Mouse (Mus musculus) heart, embryonic 11.5 days (tissue): ENCODE measurements at regions not wholly inside any gene's neighbourhood (a gene's known extent, or its start where the extent isn't known, plus 50 kb on each side); places are given as distances from the start of the nearest gene placed in this dataset.

Source experiments
- ATAC-seq: fragments of 200-750 bp; cut with Nextera tagmentation; replicated peaks from 2 replicates; pipeline ENCODE4 v1.8.0; 2017; ENCODE audit warnings: moderate library complexity; ENCODE audit not compliant: insufficient number of reproducible peaks, low FRiP score, low TSS enrichment
- H3K27ac ChIP-seq: fragments of 300-500 bp; sonication (generic); 2 replicates; pipeline ENCODE4 v1.5.1; 2014; ENCODE audit warnings: mild to moderate bottlenecking, low read depth, low read length
- H3K27me3 ChIP-seq: fragments of 300-500 bp; sonication (generic); 2 replicates; pipeline ENCODE4 v1.6.1; 2014; ENCODE audit warnings: mild to moderate bottlenecking, low read length, mixed read lengths; ENCODE audit not compliant: control insufficient read depth, insufficient read depth
- H3K36me3 ChIP-seq: fragments of 300-500 bp; sonication (generic); 2 replicates; pipeline ENCODE4 v1.6.1; 2014; ENCODE audit warnings: mild to moderate bottlenecking, low read length, moderate library complexity, mixed read lengths; ENCODE audit not compliant: control insufficient read depth, insufficient read depth
- H3K4me1 ChIP-seq: fragments of 300-500 bp; sonication (generic); 2 replicates; pipeline ENCODE4 v1.6.1; 2014; ENCODE audit warnings: low read length; ENCODE audit not compliant: control insufficient read depth, insufficient read depth
- H3K4me2 ChIP-seq: fragments of 300-500 bp; sonication (generic); 2 replicates; pipeline ENCODE4 v1.6.1; 2014; ENCODE audit warnings: mild to moderate bottlenecking, moderate library complexity
- H3K4me3 ChIP-seq: fragments of 300-500 bp; sonication (generic); 2 replicates; pipeline ENCODE4 v1.5.1; 2014; ENCODE audit warnings: low read depth, low read length
- H3K9ac ChIP-seq: fragments of 300-500 bp; sonication (generic); 2 replicates; pipeline ENCODE4 v1.6.1; 2014; ENCODE audit warnings: mild to moderate bottlenecking, low read depth, low read length, moderate library complexity
- H3K9me3 ChIP-seq: fragments of 300-500 bp; sonication (generic); replicated peaks from 2 replicates; pipeline ENCODE4 v1.6.1; 2016; ENCODE audit warnings: low read length; ENCODE audit not compliant: control insufficient read depth
- WGBS: fragments of 180-500 bp; shearing (Covaris S2); extraction: QIAGEN DNeasy Blood & Tissue Kit; methylation state at CpG from one replicate; pipeline ENCODE4 v1.1.7; 2014; ENCODE audit not compliant: insufficient replicate concordance; 5-methylcytosine and 5-hydroxymethylcytosine counted together

DNA sequence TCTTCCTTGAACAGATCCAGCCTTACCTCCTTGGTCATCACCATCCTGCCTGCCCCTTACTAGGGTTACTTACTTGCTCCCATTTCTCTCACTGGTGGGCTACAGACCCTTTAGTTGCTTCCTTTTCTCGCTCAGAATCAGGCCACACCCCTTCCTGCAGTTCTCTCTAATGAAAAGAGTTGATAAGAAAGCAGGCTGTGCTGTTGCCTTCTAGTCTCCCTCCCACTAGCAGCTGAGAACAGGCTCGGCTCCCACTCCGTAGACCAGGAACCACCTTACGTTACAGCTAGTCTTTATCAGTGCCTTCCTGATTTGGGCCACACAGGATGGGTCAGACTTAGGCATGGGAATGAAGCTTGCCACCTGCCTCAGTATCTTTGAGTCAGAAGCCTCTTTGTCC, 117.3 kb upstream of the Azi2 start:
- WGBS, result 10% methylated on average over 4 of the region's 4 CpGs
- Histone ChIP-seq H3K4me3 (no peak overlapping the region), H3K9me3 (no peaks in the 10 kb centered on the region)

DNA sequence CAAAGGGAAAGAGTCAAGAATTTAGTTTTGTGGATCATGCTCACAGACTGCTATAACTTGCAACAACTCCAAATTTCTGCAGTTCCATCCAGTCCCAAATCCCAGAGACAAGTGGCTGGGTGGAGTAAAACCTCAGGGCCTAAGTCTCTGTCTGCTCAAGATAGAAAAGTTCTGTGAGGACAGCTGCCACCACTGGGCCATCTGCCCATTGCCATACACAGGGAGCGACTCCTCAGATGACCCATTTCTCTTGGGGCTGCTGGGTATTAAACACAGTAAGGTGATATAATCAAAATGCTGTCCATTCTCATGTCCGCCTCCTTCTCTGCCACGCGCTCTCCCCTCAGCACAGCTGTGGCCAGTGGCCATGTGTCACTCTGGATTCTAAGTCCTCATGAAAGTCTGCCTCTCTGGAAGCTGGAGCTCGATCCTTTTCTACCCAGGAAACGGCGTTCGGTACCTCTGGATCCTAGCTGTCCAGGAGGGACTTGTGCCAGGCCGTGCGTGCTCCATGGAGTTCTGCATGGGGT, 132.3 kb upstream of the Azi2 start:
- Histone ChIP-seq H3K4me3 (no peak overlapping the region), H3K9me3 (no peaks in the 10 kb centered on the region), H3K4me1 (no peaks in the 10 kb centered on the region), H3K36me3 (no peaks in the 10 kb centered on the region), H3K27ac (no peak overlapping the region), H3K9ac (no peak overlapping the region), H3K27me3 (no peaks in the 10 kb centered on the region), H3K4me2 (no peak overlapping the region)
- ATAC-seq, result no peak
- WGBS, result 92% methylated on average over 10 of the region's 10 CpGs

More for the DNA sequence above, 117.3 kb upstream of the Azi2 start:
- Histone ChIP-seq H3K27ac (no peak overlapping the region), H3K9ac (0 out of 2 replicates have a peak overlapping the region, but pooled peaks have one; percentile 16), H3K27me3 (no peaks in the 10 kb centered on the region), H3K36me3 (no peaks in the 10 kb centered on the region), H3K4me2 (peak overlapping the region; percentile 56), H3K4me1 (0 out of 2 replicates have a peak, but pooled peaks cover 3% of the 10 kb centered on the region)
- ATAC-seq, result no peak

DNA sequence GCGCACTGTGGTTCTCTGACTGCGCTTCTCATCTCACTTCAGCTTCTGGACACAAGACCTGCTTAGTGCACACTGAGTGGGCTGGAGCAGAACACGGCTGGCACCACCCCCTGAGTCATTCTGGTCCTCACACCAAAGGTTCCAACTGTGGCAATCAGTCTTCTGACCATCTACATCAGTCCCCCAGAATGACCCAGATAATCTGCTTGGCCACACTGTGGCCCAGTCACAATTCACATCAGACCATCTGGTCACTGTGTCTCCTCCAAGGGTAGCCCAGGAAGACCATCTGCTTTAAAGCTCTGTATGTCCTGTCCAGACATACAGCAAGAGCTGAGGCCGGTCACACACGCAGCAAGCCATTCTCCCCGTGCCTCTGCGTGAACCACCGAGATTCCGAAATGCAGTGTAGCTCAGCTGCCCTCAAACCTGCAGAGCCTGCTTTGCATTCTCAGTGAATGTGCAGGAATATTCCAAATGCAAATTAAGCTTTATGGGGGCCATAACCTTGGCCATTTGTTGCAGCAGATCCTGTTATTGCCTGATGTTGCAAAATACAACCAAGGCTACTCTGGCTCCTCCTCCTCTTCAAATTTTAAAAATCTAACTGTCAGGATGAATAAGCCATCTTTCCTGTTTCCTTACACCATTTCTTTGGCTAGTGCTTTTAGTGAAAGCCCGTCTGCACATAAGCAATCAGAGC, 135.1 kb upstream of the Azi2 start:
- WGBS, result 85% methylated on average over 10 of the region's 10 CpGs
- ATAC-seq, result no peak
- H3K4me3 ChIP-seq, result no peak overlapping the region

DNA sequence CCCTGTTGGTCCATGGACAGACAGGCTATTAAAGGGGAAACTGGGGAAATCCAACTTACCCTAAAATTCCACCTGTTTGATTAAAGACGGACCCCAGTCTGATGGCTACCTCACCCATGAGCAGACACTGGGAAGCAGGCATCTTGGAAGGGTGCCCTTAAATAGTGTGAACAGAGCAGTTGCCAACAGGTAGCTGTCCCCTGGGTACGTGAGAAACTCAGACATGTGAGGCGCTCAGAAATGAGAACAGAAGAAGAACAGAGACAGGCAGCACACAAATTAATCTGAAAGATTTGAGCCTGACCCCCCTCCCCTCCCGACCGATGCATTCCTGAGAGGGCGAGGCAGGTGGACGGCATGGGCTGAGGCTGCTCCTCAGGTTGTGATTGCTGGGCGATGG, 135.7 kb upstream of the Azi2 start:
- H3K9ac ChIP-seq, result no peak overlapping the region
- 88% methylated on average over 8 of the region's 8 CpGs for WGBS
- H3K27ac ChIP-seq, result no peak overlapping the region
- peaks cover 4% of the 10 kb centered on the region; the same call in 1 of the 2 replicates for H3K4me1 ChIP-seq
- no peaks in the 10 kb centered on the region for H3K27me3 ChIP-seq
- no peaks in the 10 kb centered on the region for H3K36me3 ChIP-seq
- no peaks in the 10 kb centered on the region for H3K9me3 ChIP-seq
- no peak overlapping the region for H3K4me3 ChIP-seq
- no peak for ATAC-seq
- no peak overlapping the region for H3K4me2 ChIP-seq

More for the DNA sequence above, 135.1 kb upstream of the Azi2 start:
- no peaks in the 10 kb centered on the region for H3K9me3 ChIP-seq
- no peaks in the 10 kb centered on the region for H3K36me3 ChIP-seq
- no peak overlapping the region for H3K27ac ChIP-seq
- no peak overlapping the region for H3K9ac ChIP-seq
- H3K4me1 ChIP-seq, result peaks cover 4% of the 10 kb centered on the region; the same call in 1 of the 2 replicates
- no peak overlapping the region for H3K4me2 ChIP-seq
- no peaks in the 10 kb centered on the region for H3K27me3 ChIP-seq

DNA sequence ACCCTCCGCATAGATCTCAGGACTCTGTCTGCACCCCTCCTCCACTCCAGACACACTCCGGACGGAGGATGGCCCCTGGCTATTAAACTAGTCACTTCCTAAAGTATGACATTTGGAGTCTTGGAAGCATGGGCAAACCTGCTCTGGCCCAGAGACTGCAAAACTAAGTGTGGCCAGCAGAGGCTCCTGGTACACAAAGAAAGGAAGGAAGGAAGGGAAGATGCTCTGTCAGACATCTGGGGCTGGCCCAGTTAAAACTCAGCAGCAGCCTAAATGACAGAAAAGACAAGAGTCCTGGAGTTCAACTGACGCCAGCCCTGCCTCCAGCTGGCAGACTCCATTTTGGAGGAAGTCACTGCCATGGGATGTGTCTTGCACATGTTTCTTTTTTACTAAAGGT, 137.3 kb upstream of the Azi2 start:
- no peaks in the 10 kb centered on the region for H3K9me3 ChIP-seq
- H3K4me1 ChIP-seq, result peaks cover 4% of the 10 kb centered on the region; the same call in 1 of the 2 replicates
- H3K27ac ChIP-seq, result no peak overlapping the region
- no peaks in the 10 kb centered on the region for H3K27me3 ChIP-seq
- H3K9ac ChIP-seq, result no peak overlapping the region
- ATAC-seq, result 0 out of 2 replicates have a peak, but pooled peaks have one; percentile 10
- WGBS, result 49% methylated on average over 4 of the region's 4 CpGs
- H3K36me3 ChIP-seq, result no peaks in the 10 kb centered on the region
- H3K4me2 ChIP-seq, result no peak overlapping the region
- no peak overlapping the region for H3K4me3 ChIP-seq

DNA sequence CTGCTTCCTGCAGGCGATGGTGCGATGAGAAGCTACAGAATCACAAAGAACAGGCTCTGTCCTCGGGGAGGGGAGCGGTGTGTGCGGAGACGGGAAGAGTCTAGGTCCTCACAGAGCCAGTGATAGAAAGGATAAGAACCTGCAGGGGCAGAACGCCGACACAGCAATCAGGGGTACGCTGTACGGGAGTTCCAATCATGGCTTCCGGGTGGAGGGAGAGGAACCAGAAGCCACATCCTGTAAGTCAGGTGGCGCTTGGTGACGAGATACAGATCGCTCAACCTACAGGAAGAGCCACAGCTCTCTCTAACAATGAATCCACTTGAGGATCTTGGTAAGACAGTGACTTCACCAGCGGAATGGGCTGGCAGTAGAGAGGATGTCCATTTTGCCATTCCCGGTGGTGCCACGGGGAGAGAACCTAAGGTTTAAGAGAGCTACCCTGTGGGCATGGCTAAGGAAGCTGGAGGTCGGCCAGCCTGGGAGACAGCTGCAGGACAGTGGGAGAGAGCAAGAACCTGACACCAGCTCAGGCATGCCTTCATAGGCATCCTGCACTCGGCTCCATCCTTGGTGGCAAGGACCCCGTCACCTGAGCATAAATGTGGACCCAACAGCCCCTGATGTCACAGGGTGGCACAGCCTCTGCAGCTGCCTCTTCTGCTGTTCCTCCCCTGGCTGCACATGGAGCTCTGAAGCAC, 137.9 kb upstream of the Azi2 start:
- no peak for ATAC-seq
- Histone ChIP-seq H3K9ac (no peak overlapping the region), H3K4me3 (no peak overlapping the region), H3K27me3 (no peaks in the 10 kb centered on the region), H3K9me3 (no peaks in the 10 kb centered on the region), H3K4me1 (peaks cover 4% of the 10 kb centered on the region; the same call in 1 of the 2 replicates), H3K36me3 (no peaks in the 10 kb centered on the region), H3K4me2 (no peak overlapping the region), H3K27ac (no peak overlapping the region)
- WGBS, result 75% methylated on average over 20 of the region's 20 CpGs

DNA sequence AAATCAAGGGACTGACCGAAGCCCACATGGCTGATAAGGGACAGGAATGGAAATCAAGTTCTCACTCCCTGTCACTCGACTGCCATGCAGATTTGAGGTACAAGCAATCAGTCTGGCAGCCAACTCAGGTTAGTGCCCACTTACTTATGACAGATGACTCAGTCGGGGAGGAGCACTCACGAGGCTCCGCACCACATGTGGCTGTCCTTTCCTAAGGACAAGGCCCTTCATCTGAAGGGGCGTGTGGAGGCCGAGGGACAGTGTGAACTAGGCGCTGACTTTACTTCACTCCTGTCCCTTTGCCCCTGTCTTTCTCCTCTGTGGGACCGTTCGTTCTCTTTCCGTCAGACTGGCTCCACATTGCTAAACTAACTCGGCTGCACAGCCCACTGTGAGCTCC, 139.7 kb upstream of the Azi2 start:
- no peak for ATAC-seq
- H3K9me3 ChIP-seq, result no peaks in the 10 kb centered on the region
- no peak overlapping the region for H3K4me2 ChIP-seq
- H3K9ac ChIP-seq, result no peak overlapping the region
- no peak overlapping the region for H3K27ac ChIP-seq
- peaks cover 4% of the 10 kb centered on the region; the same call in 1 of the 2 replicates for H3K4me1 ChIP-seq
- no peak overlapping the region for H3K4me3 ChIP-seq
- H3K27me3 ChIP-seq, result no peaks in the 10 kb centered on the region
- no peaks in the 10 kb centered on the region for H3K36me3 ChIP-seq
- 58% methylated on average over 12 of the region's 12 CpGs for WGBS

DNA sequence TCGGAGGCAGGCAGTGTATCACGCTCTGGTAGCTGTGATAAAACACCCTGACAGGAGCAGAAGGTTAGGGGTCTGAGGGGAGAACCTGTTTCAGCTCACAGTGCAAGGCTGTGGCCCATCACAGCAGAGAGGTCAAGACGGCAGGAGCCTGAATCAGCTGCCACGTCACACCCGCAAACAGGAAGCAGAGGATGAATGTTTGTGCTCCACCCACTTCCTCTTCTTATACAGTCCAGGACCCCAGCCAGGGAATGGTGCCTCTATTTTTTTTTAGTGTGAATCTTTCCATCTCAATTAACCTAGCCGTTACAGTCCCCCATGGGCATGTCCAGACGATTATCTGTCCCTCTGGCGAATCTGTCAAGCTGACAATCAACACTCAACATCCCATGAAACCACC, 143.8 kb upstream of the Azi2 start:
- ATAC-seq, result no peak
- no peaks in the 10 kb centered on the region for H3K27me3 ChIP-seq
- H3K4me3 ChIP-seq, result no peak overlapping the region
- 63% methylated on average over 8 of the region's 8 CpGs for WGBS
- no peak overlapping the region for H3K9ac ChIP-seq
- H3K27ac ChIP-seq, result no peak overlapping the region
- H3K4me2 ChIP-seq, result no peak overlapping the region
- no peaks in the 10 kb centered on the region for H3K9me3 ChIP-seq
- H3K36me3 ChIP-seq, result no peaks in the 10 kb centered on the region
- H3K4me1 ChIP-seq, result peaks cover 4% of the 10 kb centered on the region; the same call in 1 of the 2 replicates
